Mouse (Mus musculus): ENCODE measurements around the gene Lsm2.

GRCm38 (mm10) chr17:34934031-34934430 lies 47.6 kb upstream of the Lsm2 start:
- TF ChIP-seq CTCF (IDR thresholded peaks at IDR 0.05; ENCODE audit: borderline replicate concordance, extremely low read depth, insufficient read depth, insufficient read length) (no peak), POLR2A (IDR thresholded peaks at IDR 0.05; ENCODE audit: borderline replicate concordance, extremely low read depth, insufficient read depth, insufficient read length, poor library complexity, severe bottlenecking) (no peak)
